Mouse (Mus musculus) embryonic facial prominence, embryonic 10.5 days (tissue): ENCODE results near the gene Slc35e2. TPM values are rescaled to one million over a fixed set of nuclear protein-coding genes. Genes with fewer than 3 reads are reported as not detected.

Experiments
- DNase-seq: peaks from one replicate; pipeline ENCODE4 v3.0.0-alpha.2; 2017; ENCODE audit warnings: low spot score
- H3K27ac ChIP-seq: fragments of 300-500 bp; sonication (generic); replicated peaks from 2 replicates; pipeline ENCODE4 v1.5.1; 2016; ENCODE audit warnings: mild to moderate bottlenecking
- H3K27me3 ChIP-seq: fragments of 300-500 bp; sonication (generic); replicated peaks from 2 replicates; pipeline ENCODE4 v1.6.1; 2016; ENCODE audit warnings: low read depth, mild to moderate bottlenecking; ENCODE audit not compliant: poor library complexity, severe bottlenecking
- H3K36me3 ChIP-seq: fragments of 300-500 bp; sonication (generic); replicated peaks from 2 replicates; pipeline ENCODE4 v1.6.1; 2016; ENCODE audit warnings: mild to moderate bottlenecking, moderate library complexity
- H3K4me1 ChIP-seq: fragments of 300-500 bp; sonication (generic); 2 replicates; pipeline ENCODE4 v1.6.1; 2016
- H3K4me3 ChIP-seq: fragments of 300-500 bp; sonication (generic); 2 replicates; pipeline ENCODE4 v1.5.1; 2016; ENCODE audit warnings: mild to moderate bottlenecking, moderate library complexity
- H3K9me3 ChIP-seq: fragments of 300-500 bp; sonication (generic); 2 replicates; pipeline ENCODE4 v1.6.1; 2016; ENCODE audit warnings: mild to moderate bottlenecking
- WGBS: fragments of 180-500 bp; shearing (Covaris S2); methylation state at CpG from one replicate; pipeline ENCODE4 v1.1.7; 2016; 5-methylcytosine and 5-hydroxymethylcytosine counted together
- polyA plus RNA-seq: library from polyadenylated mRNA; unstranded; fragments of >200 nt; fragmentation: Nextera tagmentation; extraction: Ambion mirVana; gene quantifications from 2 replicates; pipeline ENCODE4 v1.2.1, GENCODE M21; 2016

Slc35e2 gene
- polyA plus RNA-seq, 1 experiment from 2014 or later, result 13.5 TPM

DNA sequence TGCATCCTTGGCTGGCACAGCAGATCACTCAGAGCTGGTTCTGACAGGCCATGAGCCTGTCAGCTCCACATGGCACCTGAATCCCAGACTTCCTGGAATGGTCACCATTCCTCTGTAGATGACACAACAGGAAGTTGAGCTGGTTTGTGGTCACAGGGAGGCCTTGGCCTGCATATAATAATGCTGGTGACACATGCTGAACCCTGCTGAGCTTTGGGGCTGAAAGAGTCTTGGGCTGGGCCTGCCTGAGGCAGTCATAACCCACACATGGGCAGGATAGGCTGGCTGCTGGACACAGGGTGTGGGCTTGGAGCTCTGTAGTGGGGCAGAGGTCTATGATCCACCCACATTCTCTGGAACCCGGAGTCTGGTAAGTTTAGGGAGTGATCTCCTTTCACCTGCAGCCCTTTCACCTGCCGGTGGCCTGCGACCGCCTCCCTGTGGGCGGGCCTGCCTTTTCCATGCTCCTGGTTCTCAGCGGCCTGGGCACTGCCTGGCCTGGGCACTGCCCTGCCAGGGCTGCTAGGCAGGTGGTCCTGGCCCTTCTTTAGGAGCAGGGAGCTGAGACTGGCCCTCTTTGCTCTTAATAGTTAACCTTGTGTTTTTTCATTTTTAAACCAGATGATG, 18.8 kb upstream of the Slc35e2 start:
- H3K9me3 ChIP-seq, result no peaks in the 10 kb centered on the region
- no peak overlapping the region for H3K27ac ChIP-seq
- H3K4me1 ChIP-seq, result no peaks in the 10 kb centered on the region
- DNase-seq, result no peak
- H3K4me3 ChIP-seq, result no peak overlapping the region
- no peaks in the 10 kb centered on the region for H3K27me3 ChIP-seq
- H3K36me3 ChIP-seq, result peaks cover 93% of the 10 kb centered on the region
- 93% methylated on average over 6 of the region's 6 CpGs for WGBS

DNA sequence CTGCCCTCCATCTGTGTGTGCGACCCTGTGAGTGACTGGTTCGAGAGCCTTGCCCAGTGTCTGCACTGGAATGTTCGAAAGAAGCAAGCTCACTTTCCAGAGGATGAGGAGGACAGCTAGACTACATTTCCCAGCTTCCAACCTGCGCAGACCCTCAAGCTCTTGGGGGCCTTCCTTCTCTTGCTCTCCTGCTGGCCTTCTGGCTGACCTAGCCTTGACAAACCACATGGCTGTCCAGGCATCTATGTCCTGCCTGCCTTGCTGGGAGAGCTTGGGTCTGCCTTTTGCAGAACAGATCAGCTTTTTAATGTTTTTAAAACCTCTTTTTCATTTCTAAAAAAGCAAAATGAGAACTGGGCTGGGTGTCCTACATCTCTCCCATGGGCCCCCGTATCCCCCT, 11.9 kb upstream of the Slc35e2 start:
- H3K27ac ChIP-seq, result no peak overlapping the region
- peaks cover 69% of the 10 kb centered on the region for H3K36me3 ChIP-seq
- WGBS, result 93% methylated on average over 5 of the region's 5 CpGs
- H3K27me3 ChIP-seq, result no peaks in the 10 kb centered on the region
- DNase-seq, result no peak
- no peaks in the 10 kb centered on the region for H3K9me3 ChIP-seq
- H3K4me3 ChIP-seq, result no peak overlapping the region
- no peaks in the 10 kb centered on the region for H3K4me1 ChIP-seq

DNA sequence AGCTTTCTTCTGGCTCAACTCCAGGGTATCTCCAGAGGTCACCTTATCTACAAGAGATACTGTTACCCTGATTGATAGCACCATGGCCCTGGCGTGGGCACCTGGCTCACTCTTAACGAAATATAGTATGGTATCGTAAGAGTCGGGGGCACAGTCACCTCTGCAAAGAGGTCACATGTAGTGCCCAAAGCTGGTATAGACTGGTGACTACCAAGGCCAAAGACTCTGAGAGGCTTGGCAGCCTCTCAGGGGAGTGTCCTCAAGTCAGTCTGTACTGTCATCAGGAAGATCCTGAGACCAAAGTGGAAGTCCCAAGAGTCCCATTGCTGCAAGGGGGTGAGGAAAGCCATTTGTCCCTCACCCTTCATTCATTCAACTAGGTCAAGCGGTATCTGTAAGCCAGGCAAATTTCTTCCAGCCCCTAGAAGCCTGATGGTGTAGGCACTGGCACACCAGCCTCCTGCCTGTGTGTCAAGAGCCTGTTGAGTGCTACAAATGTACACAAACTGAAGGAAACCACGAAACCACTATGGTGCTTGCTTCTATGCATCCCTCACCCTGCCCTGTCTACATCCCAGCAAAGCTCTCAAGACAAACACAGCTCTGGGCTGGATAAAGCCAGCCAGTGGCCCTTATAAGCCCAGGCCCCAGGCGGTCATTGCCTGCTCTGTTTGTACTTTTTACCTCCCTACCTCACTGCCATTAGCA, 10.1 kb upstream of the Slc35e2 start:
- DNase-seq, result no peak
- H3K4me3 ChIP-seq, result no peak overlapping the region
- no peaks in the 10 kb centered on the region for H3K27me3 ChIP-seq
- H3K9me3 ChIP-seq, result no peaks in the 10 kb centered on the region
- H3K36me3 ChIP-seq, result peaks cover 51% of the 10 kb centered on the region
- no peaks in the 10 kb centered on the region for H3K4me1 ChIP-seq
- WGBS, result 84% methylated on average over 7 of the region's 7 CpGs
- H3K27ac ChIP-seq, result no peak overlapping the region

DNA sequence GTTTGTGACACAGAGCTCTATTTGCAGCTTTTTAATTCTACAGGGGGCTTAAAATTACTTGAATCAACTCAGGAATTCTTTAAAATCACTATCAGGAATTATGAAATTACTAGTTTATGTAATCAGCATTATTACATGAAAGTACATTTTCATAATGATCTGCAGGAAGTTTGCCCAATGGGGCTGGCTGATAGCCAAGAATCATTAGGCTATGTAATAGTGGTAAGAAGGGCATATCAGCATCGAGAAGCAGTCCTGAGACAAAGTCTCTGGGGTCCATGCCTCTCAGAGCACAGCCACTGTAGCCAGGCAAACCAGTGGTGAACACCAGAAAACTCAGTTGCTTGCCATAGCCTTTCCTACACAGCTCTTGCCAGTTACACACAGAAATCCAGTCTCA, 7.4 kb upstream of the Slc35e2 start:
- Histone ChIP-seq H3K27ac (no peak overlapping the region), H3K36me3 (peaks cover 25% of the 10 kb centered on the region), H3K4me1 (peaks cover 3% of the 10 kb centered on the region; the same call in 1 of the 2 replicates), H3K4me3 (no peak overlapping the region), H3K27me3 (no peaks in the 10 kb centered on the region), H3K9me3 (no peaks in the 10 kb centered on the region)
- WGBS, result 73% methylated on average over 1 of the region's 1 CpGs
- DNase-seq, result no peak

DNA sequence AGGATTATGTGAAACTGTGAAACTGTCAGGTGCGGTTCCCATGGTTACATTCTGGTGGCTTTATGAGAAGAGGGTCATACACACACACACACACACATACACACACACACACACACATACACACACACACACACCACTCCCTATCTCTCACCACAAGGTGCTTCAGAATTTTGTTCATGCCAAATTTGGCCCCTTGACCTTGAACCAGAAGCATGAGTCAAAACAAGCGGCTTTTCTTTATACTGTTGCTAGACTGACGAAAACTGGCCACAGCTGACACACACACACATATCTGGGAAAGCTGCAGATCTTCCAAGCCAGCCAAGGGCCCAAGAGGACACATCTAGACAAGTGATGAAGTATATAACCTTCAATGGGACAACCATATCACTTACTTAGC, 5.4 kb upstream of the Slc35e2 start:
- Histone ChIP-seq H3K4me3 (no peak overlapping the region), H3K27ac (no peak overlapping the region), H3K36me3 (0 out of 2 replicates have a peak, but pooled peaks cover 6% of the 10 kb centered on the region), H3K4me1 (peaks cover 7% of the 10 kb centered on the region; the same call in 1 of the 2 replicates), H3K9me3 (no peaks in the 10 kb centered on the region), H3K27me3 (no peaks in the 10 kb centered on the region)
- no peak for DNase-seq
- 88% methylated on average over 3 of the region's 3 CpGs for WGBS

DNA sequence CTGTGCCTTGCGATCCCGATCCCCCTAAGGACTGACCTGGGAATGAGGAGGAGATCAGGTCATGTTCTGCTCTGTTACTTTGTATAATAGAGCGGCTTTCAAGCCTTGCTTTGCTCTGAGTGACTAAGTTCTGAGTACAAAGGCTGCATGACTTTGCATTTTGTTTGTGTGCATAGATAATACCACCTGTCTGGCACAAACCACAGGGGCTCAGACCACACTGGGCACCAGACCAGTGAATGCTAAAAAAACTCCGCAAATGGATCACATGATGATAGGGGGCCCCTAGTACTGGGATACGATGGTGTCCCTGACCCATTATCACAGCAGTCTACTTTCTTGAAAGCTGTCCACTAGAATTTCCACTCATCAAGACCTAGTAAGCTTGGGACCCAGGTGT, 4.6 kb upstream of the Slc35e2 start:
- Histone ChIP-seq H3K27me3 (no peaks in the 10 kb centered on the region), H3K36me3 (no peaks in the 10 kb centered on the region), H3K4me3 (no peak overlapping the region), H3K27ac (no peak overlapping the region), H3K4me1 (peaks cover 8% of the 10 kb centered on the region; the same call in 1 of the 2 replicates), H3K9me3 (no peaks in the 10 kb centered on the region)
- WGBS, result 82% methylated on average over 5 of the region's 5 CpGs
- DNase-seq, result no peak

DNA sequence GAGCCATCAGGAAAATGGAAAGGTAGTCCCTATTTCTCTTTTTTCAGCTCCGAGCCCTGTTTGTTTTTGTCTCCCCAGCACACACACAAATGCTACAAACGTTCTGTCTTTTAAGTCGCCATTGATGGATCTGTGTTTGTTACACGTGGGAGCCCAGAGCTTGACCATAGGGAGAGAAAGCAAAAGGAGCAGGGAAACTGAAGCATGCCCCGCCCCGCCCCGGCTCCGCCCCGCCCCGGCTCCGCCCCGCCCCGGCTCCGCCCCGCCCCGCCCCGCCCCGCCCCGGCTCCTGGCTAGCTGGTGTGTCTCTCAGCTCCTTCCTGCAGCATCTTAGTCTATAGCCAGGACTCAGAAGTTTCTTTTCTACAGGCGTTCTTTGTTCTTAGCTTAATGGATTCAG, 2.7 kb upstream of the Slc35e2 start:
- DNase-seq, result peak; percentile 33
- Histone ChIP-seq H3K4me1 (peaks cover 24% of the 10 kb centered on the region), H3K4me3 (no peak overlapping the region), H3K9me3 (no peaks in the 10 kb centered on the region), H3K27ac (no peak overlapping the region), H3K27me3 (no peaks in the 10 kb centered on the region), H3K36me3 (peaks cover 10% of the 10 kb centered on the region)
- 15% methylated on average over 20 of the region's 20 CpGs for WGBS

DNA sequence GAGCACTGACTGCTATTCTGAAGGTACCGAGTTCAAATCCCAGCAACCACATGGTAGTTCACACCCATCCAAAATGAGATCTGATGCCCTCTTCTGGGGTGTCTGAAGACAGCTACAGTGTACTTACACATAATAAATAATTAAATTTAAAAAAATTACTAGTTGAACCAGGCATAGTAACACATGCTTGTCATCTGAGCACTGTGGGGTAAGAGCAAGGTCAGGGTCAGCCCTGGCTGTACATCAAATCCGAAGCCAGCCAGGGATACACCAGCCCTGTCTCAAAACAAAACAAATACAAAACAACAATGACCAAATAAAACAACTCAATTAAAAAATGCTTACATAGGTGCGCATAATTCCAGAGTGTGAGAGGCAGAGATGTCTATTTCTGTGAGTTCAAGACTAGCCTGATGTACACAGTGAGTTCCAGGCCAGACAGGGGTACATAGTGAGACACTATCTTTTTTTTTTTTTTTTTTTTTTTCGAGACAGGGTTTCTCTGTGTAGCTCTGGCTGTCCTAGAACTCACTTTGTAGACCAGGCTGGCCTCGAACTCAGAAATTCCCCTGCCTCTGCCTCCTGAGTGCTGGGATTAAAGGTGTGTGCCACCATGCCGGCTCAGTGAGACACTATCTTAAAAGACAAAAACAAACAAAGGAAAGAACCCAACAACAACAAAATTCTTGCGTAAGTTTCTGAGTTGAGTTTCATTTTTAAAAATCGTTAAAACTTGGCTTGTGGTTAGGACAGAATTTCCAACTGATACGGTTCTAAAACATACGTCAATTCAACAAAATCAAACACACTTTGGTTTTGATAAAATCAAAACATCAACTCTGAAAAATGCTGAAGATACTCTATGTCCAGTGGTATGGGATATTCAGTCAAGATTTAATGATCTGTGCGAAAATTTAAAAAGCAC, 1.1 kb upstream of the Slc35e2 start:
- no peaks in the 10 kb centered on the region for H3K9me3 ChIP-seq
- peak overlapping the region; percentile 100 for H3K4me3 ChIP-seq
- H3K4me1 ChIP-seq, result peaks cover 24% of the 10 kb centered on the region
- no peak for DNase-seq
- no peaks in the 10 kb centered on the region for H3K27me3 ChIP-seq
- peaks cover 27% of the 10 kb centered on the region for H3K36me3 ChIP-seq
- H3K27ac ChIP-seq, result peak overlapping the region; percentile 100
- WGBS, result 88% methylated on average over 11 of the region's 11 CpGs

DNA sequence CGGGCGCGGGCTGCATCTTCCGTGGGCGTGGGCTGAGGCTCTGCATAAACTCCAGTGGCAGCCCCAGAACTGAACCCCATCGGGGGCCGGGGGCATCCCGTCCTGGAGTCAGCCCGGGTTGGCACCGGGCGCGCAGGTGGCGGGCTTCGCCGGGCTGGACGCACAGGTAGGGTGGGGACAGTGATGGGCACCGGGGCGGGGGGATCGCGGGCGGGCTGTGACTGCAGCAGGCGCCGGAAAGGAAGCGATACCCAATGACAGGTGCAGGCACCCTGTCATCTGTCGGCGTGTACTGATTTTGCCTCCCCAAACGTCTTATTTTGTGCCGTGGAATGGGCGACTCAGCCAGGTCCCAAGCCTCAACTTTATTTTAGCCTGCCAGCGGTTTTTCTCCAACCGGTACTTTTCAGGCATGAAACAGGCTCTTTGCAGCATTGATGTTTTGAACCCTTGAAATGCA, 811 bp downstream of the Slc35e2 start:
- H3K36me3 ChIP-seq, result peaks cover 45% of the 10 kb centered on the region
- no peaks in the 10 kb centered on the region for H3K9me3 ChIP-seq
- DNase-seq, result no peak
- H3K4me1 ChIP-seq, result peaks cover 24% of the 10 kb centered on the region
- H3K27ac ChIP-seq, result peak overlapping the region; percentile 100
- no peaks in the 10 kb centered on the region for H3K27me3 ChIP-seq
- 2% methylated on average over 31 of the region's 31 CpGs for WGBS
- peak overlapping the region; percentile 100 for H3K4me3 ChIP-seq

DNA sequence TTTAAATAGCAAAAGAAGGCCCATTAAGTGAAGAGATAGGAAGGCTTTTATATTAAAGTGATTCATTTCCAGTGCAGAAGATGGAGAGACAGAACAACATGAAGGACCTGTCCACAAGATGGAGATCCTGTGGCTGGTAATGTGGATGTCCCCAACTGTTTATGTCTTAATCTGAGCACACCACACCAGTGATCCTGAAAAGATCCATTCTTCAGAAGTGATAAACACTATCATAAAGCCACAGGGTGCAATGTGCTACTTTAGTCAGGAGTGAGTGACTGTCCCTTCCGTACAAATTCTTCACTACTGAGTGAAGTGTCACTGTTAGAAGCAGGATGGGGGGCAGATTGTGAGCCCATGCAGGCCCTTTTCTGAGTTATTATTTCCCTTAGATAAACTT, 1.5 kb downstream of the Slc35e2 start:
- H3K27ac ChIP-seq, result no peak overlapping the region
- H3K4me1 ChIP-seq, result peaks cover 24% of the 10 kb centered on the region
- peak overlapping the region; percentile 100 for H3K4me3 ChIP-seq
- WGBS, result 95% methylated on average over 1 of the region's 1 CpGs
- no peak for DNase-seq
- H3K36me3 ChIP-seq, result peaks cover 52% of the 10 kb centered on the region
- no peaks in the 10 kb centered on the region for H3K9me3 ChIP-seq
- no peaks in the 10 kb centered on the region for H3K27me3 ChIP-seq

DNA sequence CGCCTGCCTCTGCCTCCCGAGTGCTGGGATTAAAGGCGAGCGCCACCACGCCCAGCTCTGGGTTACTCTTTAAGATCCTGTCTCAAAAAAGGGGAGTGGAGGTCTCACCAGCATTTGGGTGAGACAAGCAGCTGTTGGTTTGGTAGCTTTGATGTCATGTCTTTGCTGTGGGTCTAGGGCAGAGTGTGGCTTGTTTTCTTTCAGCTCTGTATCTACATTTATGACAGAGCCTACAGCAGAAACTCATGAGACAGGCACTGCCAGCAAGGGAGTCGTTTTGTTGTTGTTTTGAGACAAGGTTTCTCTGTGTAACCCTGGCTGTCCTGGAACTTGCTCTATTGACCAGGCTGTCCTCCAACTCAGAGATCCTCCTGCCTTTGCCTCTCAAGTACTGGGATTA, 2.6 kb downstream of the Slc35e2 start:
- 91% methylated on average over 6 of the region's 6 CpGs for WGBS
- peaks cover 20% of the 10 kb centered on the region for H3K4me1 ChIP-seq
- H3K4me3 ChIP-seq, result no peak overlapping the region
- no peak overlapping the region for H3K27ac ChIP-seq
- H3K9me3 ChIP-seq, result no peaks in the 10 kb centered on the region
- peaks cover 55% of the 10 kb centered on the region for H3K36me3 ChIP-seq
- no peaks in the 10 kb centered on the region for H3K27me3 ChIP-seq
- no peak for DNase-seq

DNA sequence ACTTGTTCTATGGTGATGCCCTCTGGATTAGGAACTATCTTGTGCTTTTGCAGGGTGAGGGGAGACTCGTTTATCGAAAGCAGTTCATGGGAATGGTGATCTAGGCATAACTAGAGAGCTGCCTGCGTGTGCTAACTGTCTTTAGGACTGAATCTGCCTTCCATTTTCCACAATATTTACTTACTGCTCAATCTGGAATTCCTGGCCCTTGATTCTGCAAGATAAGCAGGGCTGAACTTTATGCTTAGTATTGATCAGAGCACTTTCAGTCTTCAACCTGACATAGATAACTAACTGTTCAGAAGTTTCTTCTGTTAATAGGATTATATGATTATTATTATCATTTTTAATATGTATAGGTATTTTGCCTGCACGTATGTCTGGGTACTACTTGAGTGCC, 3.9 kb downstream of the Slc35e2 start:
- Histone ChIP-seq H3K36me3 (peaks cover 65% of the 10 kb centered on the region), H3K27ac (no peak overlapping the region), H3K4me1 (peaks cover 19% of the 10 kb centered on the region), H3K9me3 (no peaks in the 10 kb centered on the region), H3K27me3 (no peaks in the 10 kb centered on the region), H3K4me3 (no peak overlapping the region)
- 95% methylated on average over 4 of the region's 4 CpGs for WGBS
- no peak for DNase-seq
